Mouse (Mus musculus): ENCODE results near the gene Gas2. TPM values are rescaled to one million over a fixed set of nuclear protein-coding genes. Genes with fewer than 3 reads are reported as not detected.

Gas2 gene
- polyA plus RNA-seq, 1 experiment from 2014 or later: 39.0 TPM

- no peak for ATAC-seq (ENCODE audit: insufficient number of reproducible peaks, insufficient read depth, low FRiP score, low TSS enrichment, low read depth)
- H3K9me3 ChIP-seq: no peaks in the 10 kb centered on the region
- no peak overlapping the region for H3K4me2 ChIP-seq
- no peaks in the 10 kb centered on the region for H3K36me3 ChIP-seq
- no peaks in the 10 kb centered on the region for H3K4me1 ChIP-seq
- no peak overlapping the region for H3K4me3 ChIP-seq
- no peak overlapping the region for H3K9ac ChIP-seq
- H3K27ac ChIP-seq: no peak overlapping the region
- 87% methylated on average over 1 of the region's 1 CpGs for WGBS
- no peaks in the 10 kb centered on the region for H3K27me3 ChIP-seq
Observed at GRCm38 (mm10) chr7:52015180-52015579, 153.4 kb downstream of the Gas2 start.

DNA sequence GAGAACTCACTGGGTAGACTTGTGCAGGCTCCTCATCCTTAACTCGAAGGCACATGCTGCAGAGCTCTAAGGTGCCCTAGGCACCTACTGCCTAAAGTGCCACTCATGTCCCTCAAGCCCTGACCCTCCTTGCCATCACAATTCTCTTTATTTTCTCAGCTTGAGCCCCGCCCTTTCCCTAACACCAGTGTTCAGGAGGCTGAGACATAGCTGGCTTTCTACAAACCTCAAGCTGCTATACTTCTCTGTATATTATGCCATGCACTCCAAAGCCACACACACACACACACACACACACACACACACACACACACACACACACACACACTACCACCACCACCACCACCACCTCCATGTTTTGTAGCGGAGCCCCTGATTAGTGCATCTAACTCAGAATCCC, 153.8 kb downstream of the Gas2 start, which contains the start of gene 1700015G11Rik:
1700015G11Rik (minus strand) TSS at position 101 of the 400 bp plus-strand sequence.
- Histone ChIP-seq H3K27ac (no peak within 1 kb of the TSS), H3K4me1 (no peaks in the 10 kb centered on the region), H3K36me3 (no peaks in the 10 kb centered on the region), H3K27me3 (no peaks in the 10 kb centered on the region), H3K9me3 (no peaks in the 10 kb centered on the region), H3K9ac (no peak within 1 kb of the TSS), H3K4me2 (no peak within 1 kb of the TSS), H3K4me3 (no peak within 1 kb of the TSS)
- no peak for ATAC-seq (ENCODE audit: insufficient number of reproducible peaks, insufficient read depth, low FRiP score, low TSS enrichment, low read depth)
- 88% methylated on average over 3 of the region's 3 CpGs for WGBS

DNA sequence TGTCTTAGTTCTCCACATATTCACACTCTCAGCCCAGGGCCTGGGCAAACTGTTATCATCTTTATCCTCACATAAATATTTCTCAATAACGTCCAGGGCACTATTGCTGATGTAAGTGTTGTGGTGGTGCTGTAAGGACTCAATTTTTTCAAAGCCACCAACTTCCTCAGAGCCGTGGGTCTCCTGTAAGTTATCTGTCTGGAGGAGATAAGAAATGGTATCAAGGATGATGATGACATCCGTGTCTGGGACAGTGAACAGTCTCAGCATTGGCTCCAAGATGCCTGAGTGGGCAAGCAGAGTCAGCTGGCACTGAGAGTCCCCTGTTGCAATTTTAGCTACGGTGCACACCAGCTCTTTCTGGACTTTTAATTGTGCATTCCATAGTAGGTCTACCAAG, 160.2 kb downstream of the Gas2 start:
- Histone ChIP-seq H3K36me3 (no peaks in the 10 kb centered on the region), H3K4me2 (no peak overlapping the region), H3K27me3 (no peaks in the 10 kb centered on the region), H3K9me3 (no peaks in the 10 kb centered on the region), H3K9ac (no peak overlapping the region), H3K4me1 (no peaks in the 10 kb centered on the region), H3K27ac (no peak overlapping the region), H3K4me3 (no peak overlapping the region)
- 81% methylated on average over 4 of the region's 4 CpGs for WGBS
- ATAC-seq (ENCODE audit: insufficient number of reproducible peaks, insufficient read depth, low FRiP score, low TSS enrichment, low read depth): no peak

- WGBS: 81% methylated on average over 5 of the region's 5 CpGs
- Histone ChIP-seq H3K4me1 (no peaks in the 10 kb centered on the region), H3K9me3 (no peaks in the 10 kb centered on the region), H3K27me3 (no peaks in the 10 kb centered on the region), H3K4me2 (no peak overlapping the region), H3K27ac (no peak overlapping the region), H3K36me3 (no peaks in the 10 kb centered on the region), H3K9ac (no peak overlapping the region), H3K4me3 (no peak overlapping the region)
- ATAC-seq (ENCODE audit: insufficient number of reproducible peaks, insufficient read depth, low FRiP score, low TSS enrichment, low read depth): no peak
Observed at GRCm38 (mm10) chr7:52024050-52024626, 162.3 kb downstream of the Gas2 start.

GRCm38 (mm10) chr7:52037600-52038582, 176.1 kb downstream of the Gas2 start:
- no peaks in the 10 kb centered on the region for H3K9me3 ChIP-seq
- H3K27ac ChIP-seq: no peak overlapping the region
- H3K27me3 ChIP-seq: no peaks in the 10 kb centered on the region
- no peak for ATAC-seq (ENCODE audit: insufficient number of reproducible peaks, insufficient read depth, low FRiP score, low TSS enrichment, low read depth)
- H3K36me3 ChIP-seq: no peaks in the 10 kb centered on the region
- WGBS: 45% methylated on average over 8 of the region's 8 CpGs
- no peak overlapping the region for H3K4me3 ChIP-seq
- no peak overlapping the region for H3K4me2 ChIP-seq
- no peaks in the 10 kb centered on the region for H3K4me1 ChIP-seq
- H3K9ac ChIP-seq: no peak overlapping the region

Other genes with a start within 250 kb of the Gas2 start
- 1.2 and 1.6 TPM in 2 replicates for gene Slc17a6, start 240.0 kb upstream of the Gas2 start, polyA plus RNA-seq (2015; fragmentation: Nextera tagmentation; extraction: Ambion mirVana)
- gene Fancf, start 252 bp downstream of the Gas2 start, polyA plus RNA-seq (2015; fragmentation: Nextera tagmentation; extraction: Ambion mirVana): 8.0 and 9.6 TPM in 2 replicates
- 4.8 and 5.0 TPM in 2 replicates for gene Svip, start 144.0 kb downstream of the Gas2 start, polyA plus RNA-seq (2015; fragmentation: Nextera tagmentation; extraction: Ambion mirVana)
- gene 1700015G11Rik, start 153.7 kb downstream of the Gas2 start, polyA plus RNA-seq (2015; fragmentation: Nextera tagmentation; extraction: Ambion mirVana): not detected in 2 replicates

All from embryonic facial prominence, embryonic 13.5 days (tissue).